Mouse (Mus musculus) stomach, embryonic 16.5 days (tissue): ENCODE measurements at regions not wholly inside any gene's neighbourhood (a gene's known extent, or its start where the extent isn't known, plus 50 kb on each side); places are given as distances from the start of the nearest gene placed in this dataset.

Experiments used
- ATAC-seq: fragments of 200-750 bp; cut with Nextera tagmentation; 2 replicates; pipeline ENCODE4 v1.8.0; 2017; ENCODE audit warnings: moderate number of reproducible peaks, moderate TSS enrichment; ENCODE audit not compliant: insufficient read depth, low FRiP score
- H3K27ac ChIP-seq: fragments of 300-500 bp; sonication (generic); 2 replicates; pipeline ENCODE4 v1.5.1; 2014; ENCODE audit warnings: low read length
- H3K27me3 ChIP-seq: fragments of 300-500 bp; sonication (generic); 2 replicates; pipeline ENCODE4 v1.6.1; 2014; ENCODE audit warnings: low read length, control low read depth, mixed read lengths; ENCODE audit not compliant: control insufficient read depth, insufficient read depth
- H3K36me3 ChIP-seq: fragments of 300-500 bp; sonication (generic); 2 replicates; pipeline ENCODE4 v1.6.1; 2014; ENCODE audit warnings: low read length; ENCODE audit not compliant: control insufficient read depth, insufficient read depth
- H3K4me1 ChIP-seq: fragments of 300-500 bp; sonication (generic); 2 replicates; pipeline ENCODE4 v1.6.1; 2014; ENCODE audit warnings: low read length, control low read depth, mixed read lengths; ENCODE audit not compliant: control insufficient read depth, insufficient read depth
- H3K4me2 ChIP-seq: fragments of 300-500 bp; sonication (generic); 2 replicates; pipeline ENCODE4 v1.6.1; 2014; ENCODE audit warnings: low read depth, low read length, mixed read lengths
- H3K4me3 ChIP-seq: fragments of 300-500 bp; sonication (generic); replicated peaks from 2 replicates; pipeline ENCODE4 v1.5.1; 2014; ENCODE audit warnings: mild to moderate bottlenecking, low read length
- H3K9ac ChIP-seq: fragments of 300-500 bp; sonication (generic); 2 replicates; pipeline ENCODE4 v1.6.1; 2014; ENCODE audit warnings: low read length
- H3K9me3 ChIP-seq: fragments of 300-500 bp; sonication (generic); replicated peaks from 2 replicates; pipeline ENCODE4 v1.6.1; 2016; ENCODE audit warnings: low read length, control low read depth; ENCODE audit not compliant: control insufficient read depth
- WGBS: fragments of 180-500 bp; shearing (Covaris S2); extraction: QIAGEN DNeasy Blood & Tissue Kit; methylation state at CpG from one replicate; pipeline ENCODE4 v1.1.7; 2014; 5-methylcytosine and 5-hydroxymethylcytosine counted together

DNA sequence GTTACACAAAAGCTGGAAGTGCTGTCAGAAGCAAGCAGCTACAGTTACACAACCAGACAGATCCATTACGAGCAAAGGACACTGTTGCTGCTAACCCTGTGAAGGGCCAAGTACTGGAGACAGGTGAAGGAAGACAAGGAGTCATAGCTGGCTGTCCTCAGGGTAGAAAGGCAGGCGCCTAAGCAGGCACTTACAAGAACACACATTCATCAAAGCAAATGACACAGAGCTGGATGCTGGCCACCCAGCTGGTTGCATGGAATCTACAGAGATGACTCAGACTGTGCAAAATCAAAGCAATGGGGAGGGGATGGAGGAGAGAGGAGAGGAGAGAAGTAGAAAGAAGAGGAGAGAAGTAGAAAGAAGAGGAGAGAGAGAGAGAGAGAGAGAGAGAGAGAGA, 265.8 kb upstream of the Osr1 start:
- no peaks in the 10 kb centered on the region for H3K4me1 ChIP-seq
- no peak overlapping the region for H3K9ac ChIP-seq
- no peaks in the 10 kb centered on the region for H3K9me3 ChIP-seq
- no peak overlapping the region for H3K27ac ChIP-seq
- no peak overlapping the region for H3K4me2 ChIP-seq
- no peaks in the 10 kb centered on the region for H3K36me3 ChIP-seq
- no peaks in the 10 kb centered on the region for H3K27me3 ChIP-seq
- ATAC-seq = peak; percentile 40; the same call in 1 of the 2 replicates
- H3K4me3 ChIP-seq = no peak overlapping the region
- WGBS = 61% methylated on average over 2 of the region's 2 CpGs

DNA sequence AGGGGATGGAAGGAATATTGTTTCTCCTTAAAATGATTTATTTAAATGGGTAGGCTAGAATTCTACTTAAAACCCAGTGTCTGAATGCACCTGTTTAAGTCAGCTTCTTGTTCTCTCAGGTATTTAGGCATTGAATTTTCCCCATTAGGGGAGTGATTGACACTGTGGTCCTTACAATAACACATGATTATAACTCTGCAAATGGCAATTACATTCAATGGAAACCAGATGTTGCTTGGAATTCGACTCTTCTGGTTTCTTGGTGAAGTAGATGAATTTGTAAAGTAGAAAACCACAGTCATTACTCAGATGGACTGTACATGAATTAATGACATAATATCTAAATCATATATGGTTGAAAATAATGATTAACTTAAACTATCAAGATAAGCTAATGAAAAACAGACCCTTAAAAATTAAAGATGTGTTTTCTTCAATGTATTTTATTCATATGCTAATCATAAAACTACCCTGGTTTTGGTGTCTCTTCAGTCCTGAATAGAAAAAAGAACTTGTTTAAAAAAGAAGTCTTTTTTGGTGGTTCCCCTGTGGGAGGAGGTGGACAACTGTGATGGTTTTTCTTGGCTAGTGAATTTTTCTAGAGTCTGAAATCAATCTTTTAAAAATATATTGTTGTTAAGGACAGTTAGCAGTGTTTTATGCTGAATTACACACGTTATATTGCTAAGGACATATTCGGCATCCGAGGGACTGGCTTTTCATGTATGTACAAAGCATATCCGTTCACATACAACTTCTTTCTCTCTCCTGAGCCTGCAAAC, 231.8 kb upstream of the Osr1 start:
- H3K9ac ChIP-seq = no peak overlapping the region
- ATAC-seq = no peak
- WGBS = 74% methylated on average over 5 of the region's 5 CpGs

DNA sequence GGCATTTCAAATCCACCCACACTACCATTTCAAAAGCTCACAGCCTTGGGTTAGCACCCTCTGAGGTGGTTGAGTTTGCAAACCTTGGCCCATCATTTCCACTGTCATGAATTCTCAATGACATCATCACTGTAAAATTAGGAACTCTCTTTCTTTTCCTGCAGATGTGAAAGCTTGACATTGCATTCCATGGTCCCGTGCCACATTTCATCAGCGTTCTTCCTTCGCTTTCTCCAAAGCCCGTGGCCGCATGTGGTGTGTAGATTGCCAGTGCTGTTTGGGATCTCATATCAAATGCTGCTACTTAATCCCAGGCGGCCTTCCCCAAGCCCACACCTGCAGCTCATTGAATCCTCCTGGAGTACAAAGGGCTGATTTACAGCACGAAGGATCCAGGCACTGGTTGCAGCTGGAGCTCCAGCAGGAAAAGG, 231.1 kb upstream of the Osr1 start:
- Histone ChIP-seq H3K4me2 (no peak overlapping the region), H3K36me3 (no peaks in the 10 kb centered on the region), H3K4me3 (no peak overlapping the region), H3K27ac (no peak overlapping the region), H3K9me3 (no peaks in the 10 kb centered on the region), H3K9ac (no peak overlapping the region), H3K4me1 (no peaks in the 10 kb centered on the region), H3K27me3 (no peaks in the 10 kb centered on the region)
- WGBS = 36% methylated on average over 7 of the region's 7 CpGs
- no peak for ATAC-seq

More for the DNA sequence above, 231.8 kb upstream of the Osr1 start:
- no peaks in the 10 kb centered on the region for H3K4me1 ChIP-seq
- no peaks in the 10 kb centered on the region for H3K9me3 ChIP-seq
- H3K27ac ChIP-seq = no peak overlapping the region
- no peaks in the 10 kb centered on the region for H3K27me3 ChIP-seq
- no peaks in the 10 kb centered on the region for H3K36me3 ChIP-seq
- H3K4me2 ChIP-seq = no peak overlapping the region
- H3K4me3 ChIP-seq = no peak overlapping the region

DNA sequence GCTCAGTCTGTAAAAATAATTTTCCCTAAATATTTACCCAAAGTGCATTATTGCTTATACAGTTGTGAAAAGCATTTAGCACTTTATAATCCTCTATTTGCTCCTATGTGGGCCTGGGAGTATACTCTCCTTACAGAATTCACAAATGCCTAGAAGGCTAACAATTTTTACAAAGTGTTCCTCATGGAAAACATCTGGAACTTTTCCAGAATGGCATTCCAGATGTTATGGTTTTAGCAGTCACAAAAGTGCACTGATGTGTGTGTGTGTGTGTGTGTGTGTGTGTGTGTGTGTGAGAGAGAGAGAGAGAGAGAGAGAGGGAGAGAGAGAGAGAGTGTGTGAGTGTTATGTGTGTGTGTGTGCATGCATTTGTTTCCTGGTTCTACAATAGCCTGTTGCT, 229.1 kb upstream of the Osr1 start:
- H3K9me3 ChIP-seq = no peaks in the 10 kb centered on the region
- no peak overlapping the region for H3K4me2 ChIP-seq
- no peak for ATAC-seq
- H3K9ac ChIP-seq = no peak overlapping the region
- H3K4me1 ChIP-seq = no peaks in the 10 kb centered on the region
- no peak overlapping the region for H3K27ac ChIP-seq
- H3K36me3 ChIP-seq = no peaks in the 10 kb centered on the region
- no peaks in the 10 kb centered on the region for H3K27me3 ChIP-seq
- no peak overlapping the region for H3K4me3 ChIP-seq

DNA sequence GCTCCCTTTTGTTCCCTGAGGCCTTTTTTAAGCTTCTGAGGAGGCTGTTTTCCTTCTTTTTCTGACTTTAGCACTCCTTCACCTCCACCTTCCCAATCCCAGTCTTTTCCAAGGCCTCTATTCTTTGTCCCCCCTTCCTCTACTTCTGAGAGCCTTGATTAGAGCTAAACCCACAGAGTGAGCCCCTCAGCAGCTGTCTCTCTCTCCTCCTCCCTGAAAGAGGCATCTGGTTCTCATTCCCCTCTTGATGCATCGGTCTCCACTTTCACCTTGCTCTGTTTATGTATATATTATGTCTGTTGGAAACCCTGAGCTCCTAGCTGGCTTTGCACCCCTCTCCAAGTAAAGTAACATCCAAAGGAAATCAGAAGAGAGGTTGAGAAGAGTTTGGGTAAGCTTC, 224.6 kb upstream of the Osr1 start:
- H3K4me3 ChIP-seq = no peak overlapping the region
- H3K36me3 ChIP-seq = no peaks in the 10 kb centered on the region
- no peaks in the 10 kb centered on the region for H3K9me3 ChIP-seq
- H3K27ac ChIP-seq = no peak overlapping the region
- ATAC-seq = no peak
- H3K4me1 ChIP-seq = no peaks in the 10 kb centered on the region
- WGBS = 29% methylated on average over 1 of the region's 1 CpGs
- H3K9ac ChIP-seq = no peak overlapping the region
- H3K27me3 ChIP-seq = no peaks in the 10 kb centered on the region
- no peak overlapping the region for H3K4me2 ChIP-seq

DNA sequence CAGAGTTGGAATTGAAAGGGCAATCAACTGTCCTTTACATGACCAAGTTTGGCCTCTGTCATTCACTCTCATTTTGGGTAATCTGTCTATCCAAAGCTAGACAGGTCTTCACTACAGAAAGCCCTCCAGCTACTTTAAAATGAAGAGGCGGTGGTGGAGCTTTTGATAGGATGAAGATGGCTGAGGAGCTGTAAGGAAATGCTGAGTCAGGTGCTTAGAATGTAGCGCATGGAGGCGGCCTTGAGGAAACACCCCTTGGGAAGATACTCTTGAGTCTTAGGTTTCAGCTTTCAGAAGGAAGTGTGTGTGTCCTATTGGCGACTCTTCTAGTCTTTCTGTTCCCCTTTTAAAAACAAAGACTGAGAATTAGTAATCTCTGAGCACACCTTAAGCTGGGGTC, 214.4 kb upstream of the Osr1 start:
- no peaks in the 10 kb centered on the region for H3K9me3 ChIP-seq
- no peak overlapping the region for H3K9ac ChIP-seq
- 88% methylated on average over 4 of the region's 4 CpGs for WGBS
- H3K27ac ChIP-seq = no peak overlapping the region
- no peak for ATAC-seq
- no peak overlapping the region for H3K4me3 ChIP-seq
- H3K27me3 ChIP-seq = no peaks in the 10 kb centered on the region
- no peaks in the 10 kb centered on the region for H3K36me3 ChIP-seq
- H3K4me2 ChIP-seq = no peak overlapping the region
- H3K4me1 ChIP-seq = no peaks in the 10 kb centered on the region

DNA sequence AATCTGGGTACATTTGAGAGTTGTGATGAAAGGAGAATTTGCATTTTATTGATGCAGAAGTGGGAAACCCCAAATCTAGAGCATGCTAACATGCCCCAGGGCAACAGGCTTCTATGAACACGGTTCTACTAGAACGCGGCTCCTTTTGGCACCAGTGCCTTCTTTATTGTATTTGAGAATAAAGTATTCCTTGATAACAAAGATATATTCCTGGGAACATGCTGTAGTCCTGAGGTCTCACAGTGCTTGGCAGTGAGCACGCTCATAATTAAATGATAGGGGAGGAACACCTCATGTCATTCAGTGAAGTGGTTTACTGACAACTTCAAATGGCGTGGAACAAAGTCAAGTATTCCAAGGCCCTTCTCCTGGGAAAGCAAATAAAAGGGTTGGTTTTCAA, 212.1 kb upstream of the Osr1 start:
- Histone ChIP-seq H3K4me2 (no peak overlapping the region), H3K4me1 (no peaks in the 10 kb centered on the region), H3K27ac (no peak overlapping the region), H3K4me3 (no peak overlapping the region), H3K9me3 (no peaks in the 10 kb centered on the region), H3K36me3 (no peaks in the 10 kb centered on the region), H3K9ac (no peak overlapping the region), H3K27me3 (no peaks in the 10 kb centered on the region)
- WGBS = 87% methylated on average over 5 of the region's 5 CpGs
- no peak for ATAC-seq

DNA sequence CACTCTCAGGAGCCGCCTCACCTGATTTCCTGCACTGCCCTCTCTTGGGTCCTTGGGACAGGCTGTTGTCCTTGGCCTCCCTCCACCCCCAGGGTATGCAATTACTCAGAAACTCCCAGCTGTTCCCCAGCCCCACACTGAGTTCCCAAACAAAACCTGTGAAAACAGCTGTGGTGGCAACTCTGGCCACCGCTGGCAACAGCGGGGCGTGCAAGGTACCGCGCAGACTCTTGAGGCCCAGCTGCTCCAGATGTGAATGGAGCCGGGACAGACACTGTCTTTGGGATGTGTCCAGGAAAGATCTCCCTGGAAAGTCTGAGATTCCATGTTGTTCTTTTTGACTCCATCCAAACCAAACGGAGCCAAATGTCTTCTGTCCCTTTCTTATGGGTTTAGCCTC, 211.0 kb upstream of the Osr1 start:
- Histone ChIP-seq H3K9ac (no peak overlapping the region), H3K27ac (no peak overlapping the region), H3K27me3 (no peaks in the 10 kb centered on the region), H3K36me3 (no peaks in the 10 kb centered on the region), H3K4me1 (no peaks in the 10 kb centered on the region), H3K9me3 (no peaks in the 10 kb centered on the region), H3K4me3 (no peak overlapping the region), H3K4me2 (no peak overlapping the region)
- ATAC-seq = no peak
- 32% methylated on average over 8 of the region's 8 CpGs for WGBS

DNA sequence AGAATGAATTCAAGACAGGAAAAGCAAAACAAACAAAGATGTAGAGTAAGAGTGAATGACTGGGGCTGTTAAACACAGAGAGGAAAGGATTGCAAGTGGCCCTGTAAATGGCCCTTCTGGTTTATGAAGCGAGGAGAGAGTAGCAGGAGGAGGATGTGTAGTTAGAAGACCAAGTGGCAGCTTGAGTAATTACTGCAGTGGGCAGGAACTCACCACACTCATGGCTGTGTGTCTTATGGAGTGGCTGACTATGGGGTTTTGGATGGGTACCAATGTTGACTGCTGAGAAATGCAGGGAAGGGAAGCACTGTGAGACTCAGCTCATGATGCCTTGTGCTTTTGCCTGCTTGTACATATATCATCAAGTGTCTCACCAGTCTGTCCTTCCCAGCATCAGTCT, 204.0 kb upstream of the Osr1 start:
- Histone ChIP-seq H3K9ac (no peak overlapping the region), H3K4me2 (no peak overlapping the region), H3K27me3 (no peaks in the 10 kb centered on the region), H3K4me3 (no peak overlapping the region), H3K9me3 (no peaks in the 10 kb centered on the region), H3K4me1 (no peaks in the 10 kb centered on the region), H3K27ac (no peak overlapping the region), H3K36me3 (no peaks in the 10 kb centered on the region)
- no peak for ATAC-seq
- WGBS = 52% methylated on average over 1 of the region's 1 CpGs
